Mouse (Mus musculus) brown adipose tissue, adult 24 weeks (tissue): ENCODE data around the gene Il12b. TPM values are rescaled to one million over a fixed set of nuclear protein-coding genes. Genes with fewer than 3 reads are reported as not detected.

Source experiments
- H3K27ac ChIP-seq: fragments of 200-500 bp; replicated peaks from 2 replicates; pipeline ENCODE4 v1.5.1; 2012; ENCODE audit warnings: low read depth, mild to moderate bottlenecking, low read length
- H3K4me1 ChIP-seq: fragments of 200-500 bp; 2 replicates; pipeline ENCODE4 v1.6.1; 2012; ENCODE audit warnings: low read length, mixed read lengths; ENCODE audit not compliant: control insufficient read depth, insufficient read depth, insufficient read length
- H3K4me3 ChIP-seq: fragments of 200-500 bp; 2 replicates; pipeline ENCODE4 v1.5.1; 2012; ENCODE audit warnings: low read depth, mild to moderate bottlenecking, low read length, moderate library complexity; ENCODE audit not compliant: insufficient read depth
- polyA plus RNA-seq: library from polyadenylated mRNA; stranded (reverse); fragments of >200 nt; gene quantifications from 2 replicates; pipeline ENCODE4 v1.2.4, GENCODE M21; 2012; ENCODE audit not compliant: missing spikeins, insufficient read depth, insufficient read length

Gene Il12b
- not detected in 2 replicates for polyA plus RNA-seq

- H3K4me3 ChIP-seq, result no peak within 1 kb of the TSS
- H3K4me1 ChIP-seq, result no peaks in the 10 kb centered on the region
- no peak within 1 kb of the TSS for H3K27ac ChIP-seq
Measured at GRCm38 (mm10) chr11:44399763-44400162, at the start of gene Il12b. Il12b (plus strand) TSS chr11:44400063.

GRCm38 (mm10) chr11:44354860-44355470 lies 44.9 kb upstream of the Il12b start:
- no peak overlapping the region for H3K4me3 ChIP-seq
- no peaks in the 10 kb centered on the region for H3K4me1 ChIP-seq
- H3K27ac ChIP-seq, result no peak overlapping the region

- no peaks in the 10 kb centered on the region for H3K4me1 ChIP-seq
- H3K4me3 ChIP-seq, result no peak overlapping the region
- no peak overlapping the region for H3K27ac ChIP-seq
Measured at GRCm38 (mm10) chr11:44356171-44356570, 43.7 kb upstream of the Il12b start.

- no peak overlapping the region for H3K27ac ChIP-seq
- no peaks in the 10 kb centered on the region for H3K4me1 ChIP-seq
- no peak overlapping the region for H3K4me3 ChIP-seq
Measured at GRCm38 (mm10) chr11:44364536-44364935, 35.3 kb upstream of the Il12b start.

GRCm38 (mm10) chr11:44367711-44368110 lies 32.2 kb upstream of the Il12b start:
- Histone ChIP-seq H3K4me1 (no peaks in the 10 kb centered on the region), H3K27ac (no peak overlapping the region), H3K4me3 (no peak overlapping the region)

- no peak overlapping the region for H3K27ac ChIP-seq
- no peak overlapping the region for H3K4me3 ChIP-seq
- no peaks in the 10 kb centered on the region for H3K4me1 ChIP-seq
Measured at GRCm38 (mm10) chr11:44372856-44373255, 27.0 kb upstream of the Il12b start.

GRCm38 (mm10) chr11:44377879-44378278 lies 22.0 kb upstream of the Il12b start:
- no peaks in the 10 kb centered on the region for H3K4me1 ChIP-seq
- no peak overlapping the region for H3K27ac ChIP-seq
- no peak overlapping the region for H3K4me3 ChIP-seq

- Histone ChIP-seq H3K4me1 (no peaks in the 10 kb centered on the region), H3K4me3 (no peak overlapping the region), H3K27ac (no peak overlapping the region)
Measured at GRCm38 (mm10) chr11:44380432-44381051, 19.3 kb upstream of the Il12b start.

GRCm38 (mm10) chr11:44382200-44382599 lies 17.7 kb upstream of the Il12b start:
- no peak overlapping the region for H3K4me3 ChIP-seq
- H3K4me1 ChIP-seq, result no peaks in the 10 kb centered on the region
- H3K27ac ChIP-seq, result no peak overlapping the region

- no peak overlapping the region for H3K4me3 ChIP-seq
- no peaks in the 10 kb centered on the region for H3K4me1 ChIP-seq
- no peak overlapping the region for H3K27ac ChIP-seq
Measured at GRCm38 (mm10) chr11:44387031-44387430, 12.8 kb upstream of the Il12b start.

GRCm38 (mm10) chr11:44389993-44390701 lies 9.7 kb upstream of the Il12b start:
- H3K4me1 ChIP-seq, result no peaks in the 10 kb centered on the region
- no peak overlapping the region for H3K4me3 ChIP-seq
- no peak overlapping the region for H3K27ac ChIP-seq

GRCm38 (mm10) chr11:44393101-44393810 lies 6.6 kb upstream of the Il12b start:
- H3K4me3 ChIP-seq, result no peak overlapping the region
- no peak overlapping the region for H3K27ac ChIP-seq
- H3K4me1 ChIP-seq, result no peaks in the 10 kb centered on the region

GRCm38 (mm10) chr11:44395401-44395800 lies 4.5 kb upstream of the Il12b start:
- no peaks in the 10 kb centered on the region for H3K4me1 ChIP-seq
- H3K4me3 ChIP-seq, result no peak overlapping the region
- H3K27ac ChIP-seq, result no peak overlapping the region

GRCm38 (mm10) chr11:44397551-44397950 lies 2.3 kb upstream of the Il12b start:
- H3K4me3 ChIP-seq, result no peak overlapping the region
- no peaks in the 10 kb centered on the region for H3K4me1 ChIP-seq
- no peak overlapping the region for H3K27ac ChIP-seq

GRCm38 (mm10) chr11:44398356-44398755 lies 1.5 kb upstream of the Il12b start:
- Histone ChIP-seq H3K4me3 (no peak overlapping the region), H3K4me1 (no peaks in the 10 kb centered on the region), H3K27ac (no peak overlapping the region)
